Mouse (Mus musculus) ES-E14 (cell line): ENCODE measurements at regions not wholly inside any gene's neighbourhood (a gene's known extent, or its start where the extent isn't known, plus 50 kb on each side); places are given as distances from the start of the nearest gene placed in this dataset.

Source experiments
- DNase-seq: peaks from one replicate; pipeline ENCODE4 v3.0.0-alpha.2; 2013; ENCODE audit warnings: low read depth, low spot score
- H3K27ac ChIP-seq: 2 replicates; pipeline ENCODE4 v1.5.1; 2012; ENCODE audit warnings: low read depth, mild to moderate bottlenecking, low read length, moderate library complexity, mixed read lengths; ENCODE audit not compliant: poor library complexity, insufficient read depth, severe bottlenecking
- H3K36me3 ChIP-seq: 2 replicates; pipeline ENCODE4 v1.6.1; 2012; ENCODE audit warnings: mild to moderate bottlenecking, low read length, moderate library complexity, mixed read lengths; ENCODE audit not compliant: control insufficient read depth, poor library complexity, insufficient read depth, severe bottlenecking
- H3K4me1 ChIP-seq, 2 experiments: fragments of 150-350 bp in 1 of 2; sonication (generic) in 1 of 2; 2 replicates each; pipeline ENCODE4 v1.6.1; 2012; ENCODE audit warnings: low read length in 2 of 2, mild to moderate bottlenecking in 1 of 2, mixed read lengths in 1 of 2; ENCODE audit not compliant: control insufficient read depth in 2 of 2, insufficient read depth in 2 of 2, poor library complexity in 1 of 2
- H3K4me3 ChIP-seq, 2 experiments: fragments of 150-350 bp in 1 of 2; sonication (generic) in 1 of 2; 2 replicates each; pipeline ENCODE4 v1.5.1; 2012; ENCODE audit warnings: low read length in 2 of 2, low read depth in 1 of 2, mild to moderate bottlenecking in 1 of 2, mixed read lengths in 1 of 2; ENCODE audit not compliant: insufficient read depth in 1 of 2, poor library complexity in 1 of 2, severe bottlenecking in 1 of 2
- H3K9ac ChIP-seq: 2 replicates; pipeline ENCODE4 v1.6.1; 2012; ENCODE audit warnings: low read depth, mild to moderate bottlenecking, low read length, mixed read lengths; ENCODE audit not compliant: poor library complexity, insufficient read depth, severe bottlenecking
- H3K9me3 ChIP-seq: fragments of 150-350 bp; sonication (generic); 2 replicates; pipeline ENCODE4 v1.6.1; 2012; ENCODE audit warnings: low read depth, mild to moderate bottlenecking, low read length; ENCODE audit not compliant: control insufficient read depth, insufficient read depth
- CHD2 ChIP-seq: IDR thresholded peaks from 2 replicates; pipeline ENCODE4 v1.6.1; 2014; ENCODE audit warnings: mild to moderate bottlenecking, low read depth, low read length, inconsistent platforms
- HCFC1 ChIP-seq: IDR thresholded peaks from 2 replicates; pipeline ENCODE4 v1.6.1; 2012; ENCODE audit warnings: low read length, inconsistent platforms, borderline replicate concordance; ENCODE audit not compliant: insufficient read depth
- MAFK ChIP-seq: IDR thresholded peaks from 2 replicates; pipeline ENCODE4 v1.6.1; 2014; ENCODE audit warnings: mild to moderate bottlenecking, low read depth, low read length, inconsistent platforms; ENCODE audit not compliant: insufficient read depth
- ZC3H11A ChIP-seq: IDR thresholded peaks from 2 replicates; pipeline ENCODE4 v1.6.1; 2012; ENCODE audit warnings: low read depth, mild to moderate bottlenecking, inconsistent platforms, low read length, borderline replicate concordance
- ZNF384 ChIP-seq: IDR thresholded peaks from 2 replicates; pipeline ENCODE4 v1.6.1; 2012; ENCODE audit warnings: low read depth, low read length, inconsistent platforms
- in situ Hi-C, 2 experiments: fragments of 600-800 bp; cut with MboI; formaldehyde crosslinking; loops; one replicate each; pipeline ENCODE4 v1.15.1; 2025; ENCODE audit warnings: low sequenced_read_pairs in 2 of 2, inconsistent platforms in 1 of 2; ENCODE audit not compliant: unreplicated experiment in 2 of 2

DNA sequence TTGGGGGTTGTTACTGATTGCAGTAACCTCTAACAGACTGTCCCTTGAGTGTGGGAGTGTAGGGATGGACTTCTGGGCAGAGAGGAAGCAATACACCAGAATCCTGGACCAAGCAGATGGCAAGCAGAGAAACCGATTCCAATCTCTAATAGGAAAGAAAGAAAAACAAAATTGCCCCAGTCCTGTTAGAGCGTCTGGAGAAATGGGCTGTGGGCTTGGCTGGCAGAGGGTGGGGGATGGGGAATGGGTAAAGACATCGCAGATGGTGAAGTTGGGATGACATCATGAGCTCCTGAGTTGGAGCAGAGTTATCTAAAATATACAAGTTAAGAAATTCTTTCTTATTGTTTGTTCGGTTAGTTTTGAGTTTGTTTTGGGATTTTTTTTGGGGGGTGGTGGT, 260.5 kb downstream of the Ptpru start:
- no peaks in the 10 kb centered on the region for H3K4me1 ChIP-seq
- H3K36me3 ChIP-seq, result no peaks in the 10 kb centered on the region
- H3K27ac ChIP-seq, result no peak overlapping the region
- no peak overlapping the region for H3K9ac ChIP-seq
- TF ChIP-seq CHD2 (no peak), MAFK (no peak), ZNF384 (no peak), HCFC1 (no peak), ZC3H11A (no peak)
- no peak overlapping the region for H3K4me3 ChIP-seq
- DNase-seq, result no peak
- H3K9me3 ChIP-seq, result no peaks in the 10 kb centered on the region
- in situ Hi-C loops, result no loop called here

DNA sequence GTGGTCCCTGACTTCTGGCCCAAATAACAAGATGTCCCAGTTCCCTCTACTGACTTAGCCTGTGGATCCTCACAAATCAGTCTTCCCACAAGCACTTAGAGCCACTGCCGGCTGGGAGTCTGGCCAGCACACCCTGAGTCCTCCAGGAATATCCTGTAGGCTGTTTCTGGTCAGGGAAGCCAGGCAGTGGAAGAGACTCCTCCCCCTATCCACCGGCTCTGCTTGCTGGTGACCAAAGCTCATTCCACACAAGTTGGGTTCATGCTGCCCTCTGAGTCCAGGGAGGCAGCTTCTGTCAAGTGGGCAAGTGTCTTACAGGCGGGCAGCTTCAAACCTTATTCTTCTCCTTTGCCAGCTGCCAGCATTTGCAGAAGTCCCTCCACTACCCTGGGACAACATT, 252.1 kb downstream of the Ptpru start:
- TF ChIP-seq ZC3H11A, result no peak
- no peak for TF ChIP-seq ZNF384
- no peak for TF ChIP-seq CHD2
- no peak for TF ChIP-seq HCFC1
- TF ChIP-seq MAFK, result no peak
- in situ Hi-C loops, result no loop called here
- Histone ChIP-seq H3K9ac (no peak overlapping the region), H3K36me3 (no peaks in the 10 kb centered on the region), H3K27ac (no peak overlapping the region), H3K4me1 (no peaks in the 10 kb centered on the region), H3K4me3 (no peak overlapping the region), H3K9me3 (no peaks in the 10 kb centered on the region)
- no peak for DNase-seq

DNA sequence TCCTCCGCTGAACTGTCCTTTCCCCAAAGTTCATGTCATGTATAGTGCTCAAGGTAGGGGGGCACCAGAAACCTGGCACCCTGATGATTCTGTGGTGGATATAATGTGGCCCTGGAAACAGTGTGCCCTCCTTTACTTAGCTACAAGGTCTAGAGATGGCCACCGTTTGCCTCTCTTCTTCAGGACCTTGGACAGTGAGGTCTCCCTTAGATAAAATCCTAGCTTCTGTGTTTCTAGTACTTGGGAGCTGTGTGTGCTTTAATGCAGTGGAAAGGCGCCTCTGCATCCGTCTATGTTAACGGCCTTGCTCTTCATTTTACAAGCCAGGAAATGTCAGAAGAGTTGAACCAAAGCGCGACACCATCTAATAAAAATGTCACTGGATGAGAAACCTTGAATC, 250.6 kb downstream of the Ptpru start:
- no peaks in the 10 kb centered on the region for H3K36me3 ChIP-seq
- H3K4me1 ChIP-seq, result no peaks in the 10 kb centered on the region
- H3K4me3 ChIP-seq, result no peak overlapping the region
- in situ Hi-C loops, result no loop called here
- TF ChIP-seq ZC3H11A (no peak), CHD2 (no peak), HCFC1 (no peak), MAFK (no peak), ZNF384 (no peak)
- no peak overlapping the region for H3K9ac ChIP-seq
- no peaks in the 10 kb centered on the region for H3K9me3 ChIP-seq
- peak; percentile 17 for DNase-seq
- no peak overlapping the region for H3K27ac ChIP-seq

DNA sequence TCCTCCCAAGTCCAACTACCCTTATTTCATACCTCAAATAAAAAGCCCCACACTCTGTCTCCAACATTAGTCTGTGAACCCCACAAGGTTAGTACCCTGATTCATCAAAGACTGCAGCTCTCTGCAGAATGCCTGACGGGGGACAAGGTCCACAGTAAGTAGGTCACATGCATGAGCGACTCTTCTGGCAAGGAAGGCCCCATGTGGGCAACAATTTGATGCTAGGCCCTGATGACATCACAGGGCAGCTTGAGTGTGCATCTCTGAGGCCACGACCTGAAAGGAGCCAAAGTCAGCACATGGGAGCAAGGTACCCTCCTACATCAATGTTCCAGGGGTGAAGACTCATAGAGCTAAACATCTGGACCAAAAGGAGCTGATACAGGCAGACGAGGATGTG, 248.0 kb downstream of the Ptpru start:
- no peak overlapping the region for H3K4me3 ChIP-seq
- H3K9ac ChIP-seq, result no peak overlapping the region
- DNase-seq, result no peak
- no peaks in the 10 kb centered on the region for H3K9me3 ChIP-seq
- no peaks in the 10 kb centered on the region for H3K4me1 ChIP-seq
- in situ Hi-C loops, result no loop called here
- no peak overlapping the region for H3K27ac ChIP-seq
- H3K36me3 ChIP-seq, result no peaks in the 10 kb centered on the region
- TF ChIP-seq ZC3H11A (no peak), CHD2 (no peak), HCFC1 (no peak), MAFK (no peak), ZNF384 (no peak)

DNA sequence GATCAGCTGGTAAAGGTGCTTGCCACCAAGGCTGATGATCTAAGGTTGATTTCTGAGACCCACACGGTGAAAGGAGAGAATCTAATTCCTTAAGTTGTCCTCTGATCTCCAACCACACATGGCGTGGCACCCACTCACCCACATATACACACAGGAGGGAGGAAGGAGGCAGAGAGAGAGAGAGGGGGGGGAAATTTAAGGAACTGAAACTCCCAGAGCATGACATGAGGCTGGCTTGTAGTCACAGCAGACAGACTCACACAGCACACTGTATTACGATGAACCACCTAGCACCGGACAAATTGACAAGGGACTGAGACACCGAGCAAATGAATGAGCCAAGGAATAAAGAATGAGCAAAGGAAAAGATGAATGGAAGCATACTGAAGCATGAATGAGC, 246.6 kb downstream of the Ptpru start:
- Histone ChIP-seq H3K4me3 (no peak overlapping the region), H3K9me3 (no peaks in the 10 kb centered on the region), H3K4me1 (no peaks in the 10 kb centered on the region), H3K27ac (no peak overlapping the region), H3K36me3 (no peaks in the 10 kb centered on the region), H3K9ac (no peak overlapping the region)
- TF ChIP-seq HCFC1 (no peak), CHD2 (no peak), MAFK (no peak), ZC3H11A (no peak), ZNF384 (no peak)
- DNase-seq, result no peak
- in situ Hi-C loops, result no loop called here
